Mouse (Mus musculus): ENCODE measurements at regions not wholly inside any gene's neighbourhood (a gene's known extent, or its start where the extent isn't known, plus 50 kb on each side); places are given as distances from the start of the nearest gene placed in this dataset.

- Histone ChIP-seq H3K36me3 (ENCODE audit: control insufficient read depth in 1 of 2, insufficient read depth in 2 of 2, low read length in 2 of 2) (no peaks in the 10 kb centered on the region), H3K9ac (ENCODE audit: control insufficient read depth, low read depth, low read length, poor library complexity, severe bottlenecking) (no peak overlapping the region), H3K27ac (ENCODE audit: control insufficient read depth, low read depth, low read length) (no peak overlapping the region), H3K9me3 (replicated peaks; ENCODE audit: insufficient read depth, low read length) (no peaks in the 10 kb centered on the region), H3K27me3 (ENCODE audit: control insufficient read depth in 1 of 2, insufficient read depth in 2 of 2, low read length in 2 of 2) (no peaks in the 10 kb centered on the region), H3K4me1 (ENCODE audit: control insufficient read depth in 1 of 2, insufficient read depth in 2 of 2, low read length in 2 of 2) (no peaks in the 10 kb centered on the region), H3K4me3 (ENCODE audit: control insufficient read depth in 1 of 2, insufficient read depth in 1 of 2, low read depth in 2 of 2, low read length in 2 of 2) (no peak overlapping the region), H3K79me2 (ENCODE audit: control insufficient read depth, insufficient read depth, low read length, poor library complexity) (no peaks in the 10 kb centered on the region)
- TF ChIP-seq CHD2 (IDR thresholded peaks at IDR 0.05; ENCODE audit: low read length) (no peak), ETS1 (IDR thresholded peaks at IDR 0.05; ENCODE audit: low read depth, low read length) (no peak), MAX (IDR thresholded peaks at IDR 0.05; ENCODE audit: low read length) (no peak), ZKSCAN1 (IDR thresholded peaks at IDR 0.05; ENCODE audit: low read depth, low read length) (no peak), JUND (IDR thresholded peaks at IDR 0.05; ENCODE audit: low read depth, low read length) (no peak), MYC (IDR thresholded peaks at IDR 0.05; ENCODE audit: low read depth, low read length) (no peak), MXI1 (IDR thresholded peaks at IDR 0.05; ENCODE audit: low read depth, low read length) (no peak), GABPA (IDR thresholded peaks at IDR 0.05; ENCODE audit: low read depth, low read length) (no peak), RAD21 (IDR thresholded peaks at IDR 0.05; ENCODE audit: low read depth, low read length) (no peak), UBTF (IDR thresholded peaks at IDR 0.05; ENCODE audit: borderline replicate concordance, insufficient read depth, low read depth, low read length) (no peak), RCOR1 (IDR thresholded peaks at IDR 0.05; ENCODE audit: low read depth, low read length) (no peak), MAZ (IDR thresholded peaks at IDR 0.05; ENCODE audit: low read depth, low read length) (no peak), NELFE (IDR thresholded peaks at IDR 0.05; ENCODE audit: low read depth, low read length) (no peak), CTCF (IDR thresholded peaks at IDR 0.05 in 2 of 3, conservative IDR thresholded peaks at IDR 0.05 in 1 of 3; ENCODE audit: control insufficient read depth in 1 of 3, insufficient read depth in 1 of 3, low read depth in 2 of 3, low read length in 3 of 3, poor library complexity in 1 of 3, severe bottlenecking in 1 of 3) (no peak), MAFK (IDR thresholded peaks at IDR 0.05; ENCODE audit: borderline replicate concordance, low read depth, low read length) (no peak), USF2 (IDR thresholded peaks at IDR 0.05; ENCODE audit: borderline replicate concordance in 1 of 2, insufficient read depth in 1 of 2, low read depth in 1 of 2, low read length in 2 of 2) (no peak)
- no peak for DNase-seq (ENCODE audit: low read depth, low spot score)
These were observed 210.7 kb downstream of the Gm26897 start for GRCm38 (mm10) chr5:111944273-111944971.

- Histone ChIP-seq H3K27ac (ENCODE audit: control insufficient read depth, low read depth, low read length) (no peak overlapping the region), H3K9me3 (replicated peaks; ENCODE audit: insufficient read depth, low read length) (no peaks in the 10 kb centered on the region), H3K9ac (ENCODE audit: control insufficient read depth, low read depth, low read length, poor library complexity, severe bottlenecking) (no peak overlapping the region), H3K27me3 (ENCODE audit: control insufficient read depth in 1 of 2, insufficient read depth in 2 of 2, low read length in 2 of 2) (no peaks in the 10 kb centered on the region), H3K4me3 (ENCODE audit: control insufficient read depth in 1 of 2, insufficient read depth in 1 of 2, low read depth in 2 of 2, low read length in 2 of 2) (no peak overlapping the region), H3K4me1 (ENCODE audit: control insufficient read depth in 1 of 2, insufficient read depth in 2 of 2, low read length in 2 of 2) (no peaks in the 10 kb centered on the region), H3K36me3 (ENCODE audit: control insufficient read depth in 1 of 2, insufficient read depth in 2 of 2, low read length in 2 of 2) (no peaks in the 10 kb centered on the region), H3K79me2 (ENCODE audit: control insufficient read depth, insufficient read depth, low read length, poor library complexity) (no peaks in the 10 kb centered on the region)
- no peak for DNase-seq (ENCODE audit: low read depth, low spot score)
- TF ChIP-seq USF2 (IDR thresholded peaks at IDR 0.05; ENCODE audit: borderline replicate concordance in 1 of 2, insufficient read depth in 1 of 2, low read depth in 1 of 2, low read length in 2 of 2) (no peak), MAFK (IDR thresholded peaks at IDR 0.05; ENCODE audit: borderline replicate concordance, low read depth, low read length) (no peak), EP300 (IDR thresholded peaks at IDR 0.05; ENCODE audit: low read depth in 1 of 2, low read length in 2 of 2) (no peak), MYC (IDR thresholded peaks at IDR 0.05; ENCODE audit: low read depth, low read length) (no peak), RAD21 (IDR thresholded peaks at IDR 0.05; ENCODE audit: low read depth, low read length) (no peak), SIN3A (IDR thresholded peaks at IDR 0.05; ENCODE audit: low read length) (no peak), CHD2 (IDR thresholded peaks at IDR 0.05; ENCODE audit: low read length) (no peak), MEF2A (IDR thresholded peaks at IDR 0.05; ENCODE audit: extremely low read depth, insufficient replicate concordance, low read depth, low read length, poor library complexity, severe bottlenecking) (no peak), POLR2AphosphoS5 (IDR thresholded peaks at IDR 0.05; ENCODE audit: borderline replicate concordance, low read depth, low read length) (no peak), MAX (IDR thresholded peaks at IDR 0.05; ENCODE audit: low read length) (no peak)
These were observed 211.2 kb downstream of the Gm26897 start for GRCm38 (mm10) chr5:111944972-111945285.
